Mouse (Mus musculus) heart, adult 2 months (tissue): ENCODE data around the gene Xk. TPM values are rescaled to one million over a fixed set of nuclear protein-coding genes. Genes with fewer than 3 reads are reported as not detected.

Experiments
- DNase-seq, 2 experiments: peaks; one replicate each; pipeline ENCODE4 v3.0.0; 2021
- H3K27ac ChIP-seq: fragments of 200-600 bp; 2 replicates; pipeline ENCODE4 v1.8.1; 2022
- H3K27me3 ChIP-seq: fragments of 200-500 bp; 2 replicates; pipeline ENCODE4 v1.6.1; 2012; ENCODE audit warnings: mild to moderate bottlenecking, low read length, inconsistent platforms, mixed read lengths; ENCODE audit not compliant: control insufficient read depth, insufficient read depth
- H3K36me3 ChIP-seq: fragments of 200-500 bp; 2 replicates; pipeline ENCODE4 v1.6.1; 2012; ENCODE audit warnings: low read length, inconsistent platforms; ENCODE audit not compliant: control insufficient read depth, insufficient read depth
- H3K4me1 ChIP-seq: fragments of 200-500 bp; 2 replicates; pipeline ENCODE4 v1.6.1; 2011; ENCODE audit warnings: low read length; ENCODE audit not compliant: control insufficient read depth, insufficient read depth
- H3K4me3 ChIP-seq: fragments of 200-600 bp; 2 replicates; pipeline ENCODE4 v1.8.1; 2022
- H3K79me2 ChIP-seq: fragments of 200-500 bp; replicated peaks from 2 replicates; pipeline ENCODE4 v1.6.1; 2012; ENCODE audit warnings: mild to moderate bottlenecking, inconsistent platforms, low read length, moderate library complexity, mixed read lengths; ENCODE audit not compliant: control insufficient read depth, insufficient read depth
- H3K9ac ChIP-seq: fragments of 200-500 bp; 2 replicates; pipeline ENCODE4 v1.6.1; 2012; ENCODE audit warnings: low read depth, mild to moderate bottlenecking, control low read depth, inconsistent platforms, low read length, mixed read lengths
- CTCF ChIP-seq: fragments of 200-600 bp; IDR thresholded peaks from 2 replicates; pipeline ENCODE4 v1.8.1; 2022; ENCODE audit warnings: antibody characterized with exemption, mild to moderate bottlenecking, moderate library complexity
- EP300 ChIP-seq: fragments of 200-500 bp; IDR thresholded peaks from 2 replicates; pipeline ENCODE4 v1.6.1; 2011; ENCODE audit warnings: low read depth, low read length, control low read depth; ENCODE audit not compliant: insufficient read depth
- POLR2A ChIP-seq: fragments of 200-500 bp; IDR thresholded peaks from 2 replicates; pipeline ENCODE4 v1.6.1; 2011; ENCODE audit warnings: mild to moderate bottlenecking, low read depth, low read length, control low read depth; ENCODE audit not compliant: insufficient read depth
- WGBS: fragments of 180-500 bp; shearing (Covaris S2); methylation state at CpG from one replicate; pipeline ENCODE4 v1.1.7; 2018; 5-methylcytosine and 5-hydroxymethylcytosine counted together
- intact Hi-C: fragments of 180-260 bp; cut with DNase I; formaldehyde crosslinking; loops from one replicate; pipeline ENCODE4 v1.15.1; 2025
- polyA plus RNA-seq: library from polyadenylated mRNA; depleted of rRNA; stranded (reverse); fragments of >200 nt; gene quantifications from 2 replicates; pipeline ENCODE4 v1.2.3, GENCODE M21; 2012
- total RNA-seq, 2 experiments: library from RNA; stranded (reverse); gene quantifications; 2 replicates each; pipeline ENCODE4 v1.2.3; 2021

Gene Xk
- total and polyA plus RNA-seq, 3 experiments: 3.3 to 8.2 (median 7.3) TPM

DNA sequence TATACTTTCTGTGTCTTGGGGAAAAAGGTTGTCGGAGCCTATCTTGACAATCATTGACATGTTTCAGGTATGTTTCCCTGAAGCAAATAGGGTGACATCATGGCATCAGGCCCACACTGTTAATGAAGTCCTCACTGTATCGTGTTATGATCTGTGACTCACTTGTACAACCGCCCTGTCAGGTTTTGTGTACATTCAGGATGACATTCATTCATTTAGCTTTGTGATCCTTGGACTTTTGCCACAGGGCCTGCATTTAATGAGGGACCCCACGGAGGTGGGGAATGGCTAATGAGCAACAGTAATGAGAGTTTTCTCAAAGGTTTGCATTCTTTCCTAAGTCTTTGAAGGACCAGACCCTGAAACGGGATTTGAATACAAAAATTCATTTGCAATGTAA, 23.6 kb upstream of the Xk start:
- H3K9ac ChIP-seq: no peak overlapping the region
- WGBS: 64% methylated on average over 5 of the region's 5 CpGs
- no peaks in the 10 kb centered on the region for H3K79me2 ChIP-seq
- H3K36me3 ChIP-seq: no peaks in the 10 kb centered on the region; the same call in 1 of the 2 replicates
- no peaks in the 10 kb centered on the region for H3K27me3 ChIP-seq
- no peak overlapping the region for H3K4me3 ChIP-seq
- no peak for TF ChIP-seq EP300
- TF ChIP-seq CTCF: no peak
- TF ChIP-seq POLR2A: no peak
- DNase-seq: no peak
- intact Hi-C loops: no loop called here
- no peaks in the 10 kb centered on the region for H3K4me1 ChIP-seq
- no peak overlapping the region for H3K27ac ChIP-seq

DNA sequence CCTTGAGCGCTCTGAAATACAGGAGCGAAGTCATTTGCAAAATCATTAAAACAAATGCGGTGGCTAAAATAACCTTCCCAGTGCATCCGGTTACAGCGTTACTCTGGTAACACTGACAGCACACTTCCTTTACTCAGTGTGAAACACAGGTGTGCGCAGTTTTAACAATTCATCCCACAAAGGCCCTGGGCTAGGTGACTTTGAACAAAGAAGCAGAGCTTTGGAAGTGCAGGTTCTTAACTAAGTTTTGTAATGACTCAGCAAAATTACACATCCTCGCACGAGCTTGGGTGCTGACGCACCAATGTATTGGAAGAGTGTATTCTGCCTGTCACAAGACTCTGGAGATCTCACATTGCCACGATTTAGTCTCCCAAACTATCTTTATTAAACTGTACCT, 18.6 kb upstream of the Xk start:
- Histone ChIP-seq H3K36me3 (no peaks in the 10 kb centered on the region; the same call in 1 of the 2 replicates), H3K79me2 (no peaks in the 10 kb centered on the region), H3K27me3 (no peaks in the 10 kb centered on the region), H3K9ac (no peak overlapping the region), H3K4me3 (no peak overlapping the region), H3K4me1 (no peaks in the 10 kb centered on the region), H3K27ac (no peak overlapping the region)
- no peak for TF ChIP-seq CTCF
- TF ChIP-seq EP300: no peak
- TF ChIP-seq POLR2A: no peak
- 71% methylated on average over 10 of the region's 10 CpGs for WGBS
- DNase-seq: no peak
- intact Hi-C loops: no loop called here

DNA sequence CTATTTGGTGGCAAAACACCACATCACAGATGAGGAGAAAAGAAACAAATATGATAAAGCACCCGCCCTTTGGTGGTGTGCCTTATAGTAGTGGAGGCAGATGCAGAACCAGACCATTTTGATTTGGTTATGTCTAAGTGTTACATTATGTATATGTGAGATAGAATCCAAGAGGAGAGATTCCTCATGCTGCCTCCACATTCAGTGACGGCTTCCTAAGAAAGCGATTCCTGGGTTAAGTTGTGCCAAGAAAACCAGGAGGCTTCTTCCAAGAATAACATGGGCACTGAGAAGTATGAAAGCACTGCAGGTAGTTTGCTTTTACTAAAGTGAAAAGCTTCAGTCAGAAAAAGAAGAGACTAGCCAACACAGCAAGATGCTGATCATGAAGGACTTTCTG, 17.7 kb upstream of the Xk start:
- no peaks in the 10 kb centered on the region for H3K4me1 ChIP-seq
- DNase-seq: no peak
- intact Hi-C loops: no loop called here
- no peak overlapping the region for H3K4me3 ChIP-seq
- no peak overlapping the region for H3K27ac ChIP-seq
- no peak overlapping the region for H3K9ac ChIP-seq
- H3K36me3 ChIP-seq: no peaks in the 10 kb centered on the region
- WGBS: 77% methylated on average over 3 of the region's 3 CpGs
- TF ChIP-seq CTCF: no peak
- no peak for TF ChIP-seq POLR2A
- no peak for TF ChIP-seq EP300
- no peaks in the 10 kb centered on the region for H3K79me2 ChIP-seq
- no peaks in the 10 kb centered on the region for H3K27me3 ChIP-seq

DNA sequence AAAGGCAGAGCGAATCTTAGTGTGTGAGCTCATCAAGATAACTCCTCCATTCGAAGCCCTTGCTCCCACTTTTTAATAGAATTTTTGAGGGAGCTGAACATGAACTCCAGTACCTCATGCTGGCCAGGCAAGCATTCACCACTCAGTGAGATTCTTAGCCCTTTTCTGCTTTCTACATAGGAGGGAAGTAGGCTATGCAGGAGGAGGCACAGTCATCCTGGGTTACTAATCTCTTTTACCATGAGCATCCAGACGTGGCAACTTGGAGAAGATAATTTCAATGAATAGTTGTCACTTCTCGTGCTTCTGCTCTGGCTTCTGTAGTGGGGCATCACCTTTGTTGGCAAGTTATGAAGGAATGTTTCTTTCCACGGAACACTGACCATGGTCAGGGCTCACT, 15.8 kb upstream of the Xk start, which contains the start of gene Gm14862:
TSS of gene Gm14862 (minus strand) at position 134 of the 400 bp plus-strand sequence.
- intact Hi-C loops: no loop called here
- 72% methylated on average over 5 of the region's 5 CpGs for WGBS
- TF ChIP-seq EP300 (no peak), CTCF (no peak), POLR2A (no peak)

DNA sequence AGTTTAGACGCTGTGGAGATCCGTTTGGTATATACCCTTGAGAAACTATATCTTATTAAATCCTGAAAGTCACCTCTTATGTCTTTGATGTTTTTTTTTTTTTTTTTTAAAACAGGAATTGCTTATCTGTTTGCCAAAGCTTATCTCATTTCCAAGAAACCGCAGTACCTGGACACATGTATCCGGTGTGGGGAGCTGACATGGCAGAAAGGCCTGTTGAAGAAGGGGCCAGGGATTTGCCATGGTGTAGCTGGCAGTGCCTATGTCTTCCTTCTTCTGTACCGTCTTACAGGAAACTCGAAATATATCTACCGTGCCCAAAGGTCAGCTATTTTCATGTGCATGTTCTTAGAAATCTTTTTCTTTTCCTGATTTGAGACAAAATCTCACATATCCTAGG, 14.7 kb upstream of the Xk start:
- WGBS: 71% methylated on average over 7 of the region's 7 CpGs

More for the DNA sequence above, 15.8 kb upstream of the Xk start, which contains the start of gene Gm14862:
- no peaks in the 10 kb centered on the region for H3K79me2 ChIP-seq
- no peak within 1 kb of the TSS for H3K4me3 ChIP-seq
- H3K4me1 ChIP-seq: no peaks in the 10 kb centered on the region
- DNase-seq: no peak
- no peaks in the 10 kb centered on the region for H3K27me3 ChIP-seq
- no peak within 1 kb of the TSS for H3K9ac ChIP-seq
- H3K36me3 ChIP-seq: no peaks in the 10 kb centered on the region
- no peak within 1 kb of the TSS for H3K27ac ChIP-seq

DNA sequence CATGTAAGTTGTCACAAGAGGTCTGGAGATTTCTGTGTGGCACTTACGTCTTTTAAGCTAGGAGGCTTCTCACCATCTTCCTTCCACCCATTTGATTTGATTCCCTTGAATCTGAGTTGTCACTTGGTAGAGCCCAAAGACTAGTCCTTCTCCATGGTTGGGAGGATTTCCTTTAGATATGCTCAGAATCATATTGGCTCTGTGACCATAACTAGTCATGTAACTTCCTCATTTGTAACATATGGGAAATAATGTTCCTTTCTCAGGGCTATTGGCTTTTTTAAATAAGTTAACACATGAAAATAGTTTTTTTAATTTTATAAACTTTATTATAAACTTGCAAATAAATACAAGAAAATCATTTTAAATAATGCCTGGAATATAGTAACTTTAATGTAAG, 13.3 kb upstream of the Xk start:
- H3K27me3 ChIP-seq: no peaks in the 10 kb centered on the region
- no peaks in the 10 kb centered on the region for H3K4me1 ChIP-seq
- DNase-seq: no peak
- no peak overlapping the region for H3K4me3 ChIP-seq
- no peaks in the 10 kb centered on the region for H3K79me2 ChIP-seq
- no peak overlapping the region for H3K27ac ChIP-seq
- H3K36me3 ChIP-seq: no peaks in the 10 kb centered on the region
- intact Hi-C loops: no loop called here
- no peak overlapping the region for H3K9ac ChIP-seq
- WGBS: 54% methylated on average over 1 of the region's 1 CpGs
- TF ChIP-seq EP300 (no peak), POLR2A (no peak), CTCF (no peak)

More for the DNA sequence above, 14.7 kb upstream of the Xk start:
- DNase-seq: no peak
- Histone ChIP-seq H3K27me3 (no peaks in the 10 kb centered on the region), H3K4me3 (no peak overlapping the region), H3K9ac (no peak overlapping the region), H3K79me2 (no peaks in the 10 kb centered on the region), H3K4me1 (no peaks in the 10 kb centered on the region), H3K36me3 (no peaks in the 10 kb centered on the region), H3K27ac (no peak overlapping the region)
- intact Hi-C loops: no loop called here
- TF ChIP-seq CTCF: no peak
- no peak for TF ChIP-seq POLR2A
- TF ChIP-seq EP300: no peak
